Mouse (Mus musculus) midbrain, embryonic 10.5 days (tissue): Measurements from ENCODE around the gene Gm10061. TPM values are rescaled to one million over a fixed set of nuclear protein-coding genes. Genes with fewer than 3 reads are reported as not detected.
"Not testable (repeated sequence)": the region's sequence is repeated elsewhere in the genome, so short reads cannot be mapped to it uniquely, and the experiment has no call there.

Experiments
- DNase-seq: peaks from one replicate; pipeline ENCODE4 v3.0.0-alpha.2; 2017; ENCODE audit warnings: low spot score
- H3K27ac ChIP-seq: fragments of 300-500 bp; sonication (generic); replicated peaks from 2 replicates; pipeline ENCODE4 v1.5.1; 2016; ENCODE audit warnings: mild to moderate bottlenecking
- H3K27me3 ChIP-seq: fragments of 300-500 bp; sonication (generic); 2 replicates; pipeline ENCODE4 v1.6.1; 2016; ENCODE audit warnings: low read depth, mild to moderate bottlenecking; ENCODE audit not compliant: poor library complexity, severe bottlenecking
- H3K36me3 ChIP-seq: fragments of 300-500 bp; sonication (generic); 2 replicates; pipeline ENCODE4 v1.6.1; 2016; ENCODE audit warnings: mild to moderate bottlenecking, moderate library complexity
- H3K4me1 ChIP-seq: fragments of 300-500 bp; sonication (generic); 2 replicates; pipeline ENCODE4 v1.6.1; 2016
- H3K4me3 ChIP-seq: fragments of 300-500 bp; sonication (generic); 2 replicates; pipeline ENCODE4 v1.5.1; 2016; ENCODE audit warnings: mild to moderate bottlenecking, moderate library complexity
- H3K9me3 ChIP-seq: fragments of 300-500 bp; sonication (generic); replicated peaks from 2 replicates; pipeline ENCODE4 v1.6.1; 2016; ENCODE audit warnings: mild to moderate bottlenecking
- WGBS: fragments of 180-500 bp; shearing (Covaris S2); methylation state at CpG from one replicate; pipeline ENCODE4 v1.1.7; 2016; 5-methylcytosine and 5-hydroxymethylcytosine counted together
- polyA plus RNA-seq: library from polyadenylated mRNA; unstranded; fragments of >200 nt; fragmentation: Nextera tagmentation; extraction: Ambion mirVana; gene quantifications from 2 replicates; pipeline ENCODE4 v1.2.1, GENCODE M21; 2016

Gm10061 gene
- polyA plus RNA-seq, result not detected in 2 replicates

DNA sequence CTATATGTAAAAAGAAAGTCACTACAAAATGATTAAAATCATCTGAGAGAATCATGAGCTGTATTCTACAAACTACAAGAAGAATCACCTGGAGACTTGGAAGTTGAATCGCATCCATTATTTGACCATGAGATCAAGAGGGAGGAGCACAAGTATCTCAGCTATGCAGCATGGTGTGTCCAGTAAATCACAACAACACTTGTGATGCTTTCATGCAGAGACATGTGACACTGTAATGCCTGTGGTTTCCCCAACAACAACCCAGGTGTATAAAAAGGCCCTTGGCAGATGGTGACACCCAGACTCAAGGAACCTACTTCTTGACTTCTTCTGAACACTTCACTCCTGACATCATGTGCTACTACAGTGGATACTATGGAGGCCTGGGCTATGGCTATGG lies at the start of gene Gm10061:
Gene Gm10061, plus strand, starts transcription at position 301 of the 400 bp plus-strand sequence.
- 91% methylated on average over 1 of the region's 1 CpGs for WGBS
- Histone ChIP-seq H3K4me1 (no peaks in the 10 kb centered on the region), H3K4me3 (no peak within 1 kb of the TSS), H3K36me3 (no peaks in the 10 kb centered on the region), H3K27ac (no peak within 1 kb of the TSS), H3K9me3 (no peaks in the 10 kb centered on the region), H3K27me3 (no peaks in the 10 kb centered on the region)
- DNase-seq, result no peak

DNA sequence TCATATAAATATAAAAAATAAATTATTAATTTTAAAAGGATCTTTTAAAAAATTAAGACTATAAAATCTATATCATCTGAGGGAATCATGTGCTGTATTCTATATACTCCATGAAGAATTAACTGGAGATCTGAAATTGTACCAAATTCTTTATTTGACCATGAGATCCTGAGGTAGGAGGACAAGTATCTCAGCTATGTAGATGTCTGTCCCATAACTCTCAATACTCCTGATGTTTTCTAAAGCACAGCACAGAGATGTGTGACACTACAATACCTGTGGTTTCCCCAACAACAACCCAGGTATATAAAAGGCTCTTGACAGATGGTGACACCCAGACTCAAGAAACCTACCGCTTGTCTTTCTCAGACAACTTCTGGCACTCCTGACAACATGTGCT lies 10.3 kb upstream of the Gm10061 start, which contains the start of gene Gm6358:
Gene Gm6358, plus strand, starts transcription at position 301 of the 400 bp plus-strand sequence.
- H3K4me3 ChIP-seq, result no peak within 1 kb of the TSS
- H3K36me3 ChIP-seq, result no peaks in the 10 kb centered on the region
- no peaks in the 10 kb centered on the region for H3K9me3 ChIP-seq
- H3K27me3 ChIP-seq, result no peaks in the 10 kb centered on the region
- no peak for DNase-seq
- H3K4me1 ChIP-seq, result no peaks in the 10 kb centered on the region
- 97% methylated on average over 1 of the region's 1 CpGs for WGBS
- no peak within 1 kb of the TSS for H3K27ac ChIP-seq

- WGBS, result 88% methylated on average over 4 of the region's 4 CpGs
- Histone ChIP-seq H3K9me3 (no peaks in the 10 kb centered on the region), H3K27me3 (no peaks in the 10 kb centered on the region), H3K4me1 (no peaks in the 10 kb centered on the region), H3K27ac (no peak within 1 kb of the TSS), H3K36me3 (no peaks in the 10 kb centered on the region), H3K4me3 (no peak within 1 kb of the TSS)
- no peak for DNase-seq
These were observed 6.8 kb downstream of the Gm10061 start, which contains the start of gene Gm9789 for GRCm38 (mm10) chr16:89157652-89158051. TSS of gene Gm9789 (plus strand) at chr16:89157952.

- not testable (repeated sequence) for H3K4me3 ChIP-seq, H3K27ac ChIP-seq, H3K27me3 ChIP-seq, DNase-seq, H3K4me1 ChIP-seq, H3K9me3 ChIP-seq, H3K36me3 ChIP-seq
These were observed 18.3 kb downstream of the Gm10061 start, which contains the start of gene Gm7735 for GRCm38 (mm10) chr16:89169190-89169589. TSS of gene Gm7735 (plus strand) at chr16:89169490.

GRCm38 (mm10) chr16:89174435-89174834 lies 23.5 kb downstream of the Gm10061 start, which contains the start of gene 1110057P08Rik:
TSS of gene 1110057P08Rik (plus strand) at chr16:89174735.
- no peaks in the 10 kb centered on the region for H3K27me3 ChIP-seq
- H3K27ac ChIP-seq, result no peak within 1 kb of the TSS
- 84% methylated on average over 2 of the region's 2 CpGs for WGBS
- H3K36me3 ChIP-seq, result no peaks in the 10 kb centered on the region
- no peaks in the 10 kb centered on the region for H3K4me1 ChIP-seq
- H3K4me3 ChIP-seq, result no peak within 1 kb of the TSS
- H3K9me3 ChIP-seq, result no peaks in the 10 kb centered on the region
- DNase-seq, result no peak

DNA sequence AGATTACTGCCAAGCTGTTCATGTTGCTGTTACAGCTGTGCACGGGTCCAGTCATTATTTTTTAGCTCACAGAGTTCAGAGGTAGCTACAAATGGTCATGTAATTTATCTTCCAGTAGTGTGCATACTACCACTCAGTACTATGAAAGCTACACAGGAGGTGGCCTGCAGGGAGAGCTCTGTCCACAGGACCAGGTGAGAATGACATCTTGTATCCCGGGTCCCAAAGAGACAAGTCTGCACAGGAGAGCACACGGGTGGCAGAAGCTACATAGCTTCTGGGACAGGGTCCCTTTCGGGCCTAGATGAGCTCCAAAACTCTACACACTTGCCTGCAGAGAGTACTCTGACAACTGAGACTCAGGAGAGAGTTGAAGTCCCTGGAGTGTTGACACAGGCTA lies 37.7 kb downstream of the Gm10061 start:
- Histone ChIP-seq H3K27ac (no peak overlapping the region), H3K36me3 (no peaks in the 10 kb centered on the region), H3K4me3 (no peak overlapping the region), H3K9me3 (no peaks in the 10 kb centered on the region), H3K4me1 (no peaks in the 10 kb centered on the region), H3K27me3 (no peaks in the 10 kb centered on the region)
- no peak for DNase-seq
- 88% methylated on average over 4 of the region's 4 CpGs for WGBS

Other genes starting within 250 kb of the Gm10061 start
- not detected in 2 replicates for gene Krtap19-9b, start 218.8 kb upstream of the Gm10061 start, polyA plus RNA-seq
- not detected in 2 replicates for gene Krtap16-3, start 188.2 kb upstream of the Gm10061 start, polyA plus RNA-seq
- gene Krtap22-2, start 140.3 kb upstream of the Gm10061 start, polyA plus RNA-seq, result not detected in 2 replicates
- gene Gm10229, start 135.8 kb upstream of the Gm10061 start, polyA plus RNA-seq, result not detected in 2 replicates
- not detected in 2 replicates for gene Krtap6-1, start 119.4 kb upstream of the Gm10061 start, polyA plus RNA-seq
- not detected in 2 replicates for gene Gm10228, start 109.6 kb upstream of the Gm10061 start, polyA plus RNA-seq
- gene Krtap6-5, start 103.2 kb upstream of the Gm10061 start, polyA plus RNA-seq, result not detected in 2 replicates
- not detected in 2 replicates for gene 1110025L11Rik, start 87.1 kb upstream of the Gm10061 start, polyA plus RNA-seq
- gene Krtap6-3, start 67.1 kb upstream of the Gm10061 start, polyA plus RNA-seq, result not detected in 2 replicates
- not detected in 2 replicates for gene Gm6358, start 10.2 kb upstream of the Gm10061 start, polyA plus RNA-seq
- not detected in 2 replicates for gene Gm9789, start 6.9 kb downstream of the Gm10061 start, polyA plus RNA-seq
- not detected in 2 replicates for gene Gm7735, start 18.4 kb downstream of the Gm10061 start, polyA plus RNA-seq
- not detected in 2 replicates for gene 1110057P08Rik, start 23.6 kb downstream of the Gm10061 start, polyA plus RNA-seq
- not detected in 2 replicates for gene Krtap20-2, start 54.8 kb downstream of the Gm10061 start, polyA plus RNA-seq